Mouse (Mus musculus) right cerebral cortex, adult 2 months (tissue): ENCODE results near the gene Pcif1.

Source experiments
- DNase-seq, 2 experiments: peaks; one replicate each; pipeline ENCODE4 v3.0.0; 2021 to 2022; ENCODE audit warnings: low spot score in 2 of 2

Gene Pcif1

GRCm38 (mm10) chr2:164921984-164922383 lies 42.9 kb downstream of the Pcif1 start:
- no peak for DNase-seq

- no peak for DNase-seq
Measured at GRCm38 (mm10) chr2:164923291-164923690, 44.2 kb downstream of the Pcif1 start.

GRCm38 (mm10) chr2:164924100-164924857 lies 45.2 kb downstream of the Pcif1 start:
- DNase-seq = peak; percentile 96 to 98

GRCm38 (mm10) chr2:164930706-164931581 lies 51.8 kb downstream of the Pcif1 start:
- no peak for DNase-seq

- DNase-seq = no peak
Measured at GRCm38 (mm10) chr2:164933534-164933933, 54.4 kb downstream of the Pcif1 start.

GRCm38 (mm10) chr2:164935991-164936390 lies 56.9 kb downstream of the Pcif1 start:
- no peak for DNase-seq

GRCm38 (mm10) chr2:164938146-164939091 lies 59.3 kb downstream of the Pcif1 start:
- peak; percentile 62 to 81 for DNase-seq

GRCm38 (mm10) chr2:164939106-164939505 lies 60.0 kb downstream of the Pcif1 start:
- peak; percentile 19 to 45 for DNase-seq

- no peak for DNase-seq
Measured at GRCm38 (mm10) chr2:164940140-164940830, 61.2 kb downstream of the Pcif1 start, which contains the start of gene Mmp9. Mmp9 (plus strand) TSS chr2:164940780.

GRCm38 (mm10) chr2:164942692-164943290 lies 63.7 kb downstream of the Pcif1 start:
- no peak for DNase-seq
